Mouse (Mus musculus): ENCODE results near the gene Akap9. TPM values are rescaled to one million over a fixed set of nuclear protein-coding genes. Genes with fewer than 3 reads are reported as not detected.
"Not testable (repeated sequence)": the region's sequence is repeated elsewhere in the genome, so short reads cannot be mapped to it uniquely, and the experiment has no call there.

Akap9 gene
- polyA plus RNA-seq, 1 experiment: 11.7 TPM

GRCm38 (mm10) chr5:4020018-4020417 is 92.2 kb downstream of the Akap9 start:
- H3K36me3 ChIP-seq (ENCODE audit: control insufficient read depth, insufficient read depth, low read length): peaks cover 9% of the 10 kb centered on the region
- H3K27me3 ChIP-seq (ENCODE audit: control insufficient read depth, insufficient read depth, low read length): no peaks in the 10 kb centered on the region
- H3K27ac ChIP-seq (ENCODE audit: insufficient read depth, low read depth, low read length): peak overlapping the region; percentile 91
- H3K4me1 ChIP-seq (ENCODE audit: control insufficient read depth, insufficient read depth, insufficient read length, low read length): peaks cover 28% of the 10 kb centered on the region
- no peak for TF ChIP-seq CTCF (IDR thresholded peaks at IDR 0.05; ENCODE audit: extremely low read depth, insufficient read length, insufficient replicate concordance, low read depth, low read length)
- no peak for TF ChIP-seq POLR2A (IDR thresholded peaks at IDR 0.05; ENCODE audit: low read depth, low read length)
- no peak overlapping the region for H3K4me3 ChIP-seq (ENCODE audit: low read depth, low read length)
- 24% methylated on average over 1 of the region's 1 CpGs for WGBS

- Histone ChIP-seq H3K4me1 (ENCODE audit: control insufficient read depth, insufficient read depth, insufficient read length, low read length) (peaks cover 26% of the 10 kb centered on the region), H3K27me3 (ENCODE audit: control insufficient read depth, insufficient read depth, low read length) (no peaks in the 10 kb centered on the region), H3K27ac (ENCODE audit: insufficient read depth, low read depth, low read length) (peak overlapping the region; percentile 92), H3K4me3 (ENCODE audit: low read depth, low read length) (peak overlapping the region; percentile 42), H3K36me3 (ENCODE audit: control insufficient read depth, insufficient read depth, low read length) (peaks cover 6% of the 10 kb centered on the region)
- WGBS: 28% methylated on average over 13 of the region's 13 CpGs
- no peak for TF ChIP-seq POLR2A (IDR thresholded peaks at IDR 0.05; ENCODE audit: low read depth, low read length)
- TF ChIP-seq CTCF (IDR thresholded peaks at IDR 0.05; ENCODE audit: extremely low read depth, insufficient read length, insufficient replicate concordance, low read depth, low read length): no peak
Observed at GRCm38 (mm10) chr5:4023186-4023585, 95.3 kb downstream of the Akap9 start.

GRCm38 (mm10) chr5:4023742-4024681 is 96.2 kb downstream of the Akap9 start:
- H3K27ac ChIP-seq (ENCODE audit: insufficient read depth, low read depth, low read length): peak overlapping the region; percentile 72
- no peaks in the 10 kb centered on the region for H3K27me3 ChIP-seq (ENCODE audit: control insufficient read depth, insufficient read depth, low read length)
- H3K36me3 ChIP-seq (ENCODE audit: control insufficient read depth, insufficient read depth, low read length): peaks cover 9% of the 10 kb centered on the region
- peak overlapping the region; percentile 45 for H3K4me3 ChIP-seq (ENCODE audit: low read depth, low read length)
- TF ChIP-seq POLR2A (IDR thresholded peaks at IDR 0.05; ENCODE audit: low read depth, low read length) (no peak), CTCF (IDR thresholded peaks at IDR 0.05; ENCODE audit: extremely low read depth, insufficient read length, insufficient replicate concordance, low read depth, low read length) (no peak)
- WGBS: 66% methylated on average over 16 of the region's 16 CpGs
- peaks cover 23% of the 10 kb centered on the region for H3K4me1 ChIP-seq (ENCODE audit: control insufficient read depth, insufficient read depth, insufficient read length, low read length)

GRCm38 (mm10) chr5:4024727-4025126 is 96.9 kb downstream of the Akap9 start:
- WGBS: 16% methylated on average over 4 of the region's 4 CpGs
- peaks cover 13% of the 10 kb centered on the region for H3K36me3 ChIP-seq (ENCODE audit: control insufficient read depth, insufficient read depth, low read length)
- no peak for TF ChIP-seq POLR2A (IDR thresholded peaks at IDR 0.05; ENCODE audit: low read depth, low read length)
- no peak for TF ChIP-seq CTCF (IDR thresholded peaks at IDR 0.05; ENCODE audit: extremely low read depth, insufficient read length, insufficient replicate concordance, low read depth, low read length)
- H3K4me3 ChIP-seq (ENCODE audit: low read depth, low read length): no peak overlapping the region
- no peaks in the 10 kb centered on the region for H3K27me3 ChIP-seq (ENCODE audit: control insufficient read depth, insufficient read depth, low read length)
- peaks cover 19% of the 10 kb centered on the region for H3K4me1 ChIP-seq (ENCODE audit: control insufficient read depth, insufficient read depth, insufficient read length, low read length)
- H3K27ac ChIP-seq (ENCODE audit: insufficient read depth, low read depth, low read length): no peak overlapping the region; the same call in 1 of the 2 replicates

- peaks cover 22% of the 10 kb centered on the region for H3K36me3 ChIP-seq (ENCODE audit: control insufficient read depth, insufficient read depth, low read length)
- H3K27me3 ChIP-seq (ENCODE audit: control insufficient read depth, insufficient read depth, low read length); H3K27ac ChIP-seq (ENCODE audit: insufficient read depth, low read depth, low read length); H3K4me3 ChIP-seq (ENCODE audit: low read depth, low read length): not testable (repeated sequence)
- WGBS: 100% methylated on average over 1 of the region's 1 CpGs
- H3K4me1 ChIP-seq (ENCODE audit: control insufficient read depth, insufficient read depth, insufficient read length, low read length): peaks cover 11% of the 10 kb centered on the region
Observed at GRCm38 (mm10) chr5:4026336-4026735, 98.5 kb downstream of the Akap9 start.

- 94% methylated on average over 6 of the region's 6 CpGs for WGBS
- Histone ChIP-seq H3K27ac (ENCODE audit: insufficient read depth, low read depth, low read length) (no peak overlapping the region), H3K27me3 (ENCODE audit: control insufficient read depth, insufficient read depth, low read length) (no peaks in the 10 kb centered on the region), H3K36me3 (ENCODE audit: control insufficient read depth, insufficient read depth, low read length) (peaks cover 26% of the 10 kb centered on the region), H3K4me3 (ENCODE audit: low read depth, low read length) (no peak overlapping the region), H3K4me1 (ENCODE audit: control insufficient read depth, insufficient read depth, insufficient read length, low read length) (peaks cover 3% of the 10 kb centered on the region)
- no peak for TF ChIP-seq CTCF (IDR thresholded peaks at IDR 0.05; ENCODE audit: extremely low read depth, insufficient read length, insufficient replicate concordance, low read depth, low read length)
- TF ChIP-seq POLR2A (IDR thresholded peaks at IDR 0.05; ENCODE audit: low read depth, low read length): no peak
Observed at GRCm38 (mm10) chr5:4028486-4029173, 100.8 kb downstream of the Akap9 start.

GRCm38 (mm10) chr5:4031846-4032245 is 104.0 kb downstream of the Akap9 start:
- Histone ChIP-seq H3K4me1 (ENCODE audit: control insufficient read depth, insufficient read depth, insufficient read length, low read length) (no peaks in the 10 kb centered on the region), H3K27me3 (ENCODE audit: control insufficient read depth, insufficient read depth, low read length) (no peaks in the 10 kb centered on the region), H3K4me3 (ENCODE audit: low read depth, low read length) (no peak overlapping the region), H3K27ac (ENCODE audit: insufficient read depth, low read depth, low read length) (no peak overlapping the region), H3K36me3 (ENCODE audit: control insufficient read depth, insufficient read depth, low read length) (peaks cover 41% of the 10 kb centered on the region)
- TF ChIP-seq POLR2A (IDR thresholded peaks at IDR 0.05; ENCODE audit: low read depth, low read length) (no peak), CTCF (IDR thresholded peaks at IDR 0.05; ENCODE audit: extremely low read depth, insufficient read length, insufficient replicate concordance, low read depth, low read length) (no peak)
- 43% methylated on average over 4 of the region's 4 CpGs for WGBS
